Mouse (Mus musculus) bone marrow, adult 2 months (tissue): ENCODE data around the gene Tbrg1.

Experiments used
- CTCF ChIP-seq: fragments of 200-500 bp; IDR thresholded peaks from 2 replicates; pipeline ENCODE4 v1.5.1; 2011; ENCODE audit warnings: low read length, control low read depth; ENCODE audit not compliant: control insufficient read depth, insufficient read depth
- POLR2A ChIP-seq: fragments of 200-500 bp; IDR thresholded peaks from 2 replicates; pipeline ENCODE4 v1.6.1; 2011; ENCODE audit warnings: low read depth, mild to moderate bottlenecking, control low read depth, low read length, borderline replicate concordance; ENCODE audit not compliant: control insufficient read depth

DNA sequence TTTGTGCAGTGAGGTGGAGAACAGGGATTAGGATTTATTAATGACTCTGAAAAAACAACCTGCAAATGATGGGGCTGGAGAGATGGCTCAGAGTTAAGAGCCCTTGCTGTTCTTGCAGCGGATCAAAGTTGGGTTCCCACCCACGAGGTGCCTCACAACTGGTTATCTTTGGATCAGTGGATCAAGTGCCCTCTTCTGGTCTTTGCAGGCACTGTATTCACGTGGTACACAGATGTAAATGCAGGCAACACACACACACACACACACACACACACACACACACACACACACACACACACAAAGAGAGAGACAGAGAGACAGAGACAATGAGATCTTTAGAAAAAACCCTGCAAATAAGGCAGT lies 30.8 kb upstream of the Tbrg1 start:
- no peak for TF ChIP-seq CTCF
- no peak for TF ChIP-seq POLR2A
